Mouse (Mus musculus): ENCODE results near the gene Glipr2.

- TF ChIP-seq EP300 (IDR thresholded peaks at IDR 0.05; ENCODE audit: low read depth): no peak
- no peak for TF ChIP-seq CTCF (IDR thresholded peaks at IDR 0.05; ENCODE audit: low read depth)
Measured at GRCm38 (mm10) chr4:44022323-44022722, 65.1 kb downstream of the Glipr2 start.

All from liver, embryonic 14.5 days (tissue).